Mouse (Mus musculus): Measurements from ENCODE around the gene Rpl35. TPM values are rescaled to one million over a fixed set of nuclear protein-coding genes. Genes with fewer than 3 reads are reported as not detected.
A peak's percentile ranks its signal among the peaks of the same experiment; 100 is the strongest.

The Rpl35 gene
- polyA plus RNA-seq, 1 experiment = 207 TPM

GRCm38 (mm10) chr2:38988929-38989328, 16.5 kb downstream of the Rpl35 start:
- 99% methylated on average over 2 of the region's 2 CpGs for WGBS
- H3K4me3 ChIP-seq (ENCODE audit: control insufficient read depth, insufficient read depth, low read length) = no peak overlapping the region
- H3K27me3 ChIP-seq (ENCODE audit: control insufficient read depth, insufficient read depth, low read length) = no peaks in the 10 kb centered on the region
- H3K4me1 ChIP-seq (replicated peaks; ENCODE audit: control insufficient read depth, insufficient read depth, low read length) = peaks cover 11% of the 10 kb centered on the region
- H3K27ac ChIP-seq (ENCODE audit: control insufficient read depth, insufficient read depth, low read length) = no peak overlapping the region
- no peaks in the 10 kb centered on the region for H3K36me3 ChIP-seq (ENCODE audit: control insufficient read depth, insufficient read depth, low read length)
- no peak for DNase-seq
- TF ChIP-seq CTCF (IDR thresholded peaks at IDR 0.05; ENCODE audit: borderline replicate concordance, control insufficient read depth, extremely low read depth, insufficient read depth, low read length, poor library complexity) = no peak

GRCm38 (mm10) chr2:38987803-38988510, 17.5 kb downstream of the Rpl35 start:
- TF ChIP-seq POLR2A (IDR thresholded peaks at IDR 0.05; ENCODE audit: control insufficient read depth, extremely low read depth, insufficient read depth, low read length, poor library complexity) (no peak), CTCF (IDR thresholded peaks at IDR 0.05; ENCODE audit: borderline replicate concordance, control insufficient read depth, extremely low read depth, insufficient read depth, low read length, poor library complexity) (no peak)

GRCm38 (mm10) chr2:38987371-38987770, 18.1 kb downstream of the Rpl35 start:
- DNase-seq = no peak
- peaks cover 11% of the 10 kb centered on the region for H3K4me1 ChIP-seq (replicated peaks; ENCODE audit: control insufficient read depth, insufficient read depth, low read length)
- WGBS = 74% methylated on average over 1 of the region's 1 CpGs
- H3K27me3 ChIP-seq (ENCODE audit: control insufficient read depth, insufficient read depth, low read length) = no peaks in the 10 kb centered on the region
- TF ChIP-seq POLR2A (IDR thresholded peaks at IDR 0.05; ENCODE audit: control insufficient read depth, extremely low read depth, insufficient read depth, low read length, poor library complexity) = no peak
- TF ChIP-seq CTCF (IDR thresholded peaks at IDR 0.05; ENCODE audit: borderline replicate concordance, control insufficient read depth, extremely low read depth, insufficient read depth, low read length, poor library complexity) = no peak
- no peak overlapping the region for H3K4me3 ChIP-seq (ENCODE audit: control insufficient read depth, insufficient read depth, low read length)
- no peaks in the 10 kb centered on the region for H3K36me3 ChIP-seq (ENCODE audit: control insufficient read depth, insufficient read depth, low read length)
- H3K27ac ChIP-seq (ENCODE audit: control insufficient read depth, insufficient read depth, low read length) = peak overlapping the region; percentile 36; the same call in 1 of the 2 replicates

More at GRCm38 (mm10) chr2:38987803-38988510, 17.5 kb downstream of the Rpl35 start:
- DNase-seq = peak; percentile 61
- Histone ChIP-seq H3K4me3 (ENCODE audit: control insufficient read depth, insufficient read depth, low read length) (no peak overlapping the region), H3K27ac (ENCODE audit: control insufficient read depth, insufficient read depth, low read length) (peak overlapping the region; percentile 36; the same call in 1 of the 2 replicates), H3K36me3 (ENCODE audit: control insufficient read depth, insufficient read depth, low read length) (no peaks in the 10 kb centered on the region), H3K4me1 (replicated peaks; ENCODE audit: control insufficient read depth, insufficient read depth, low read length) (peaks cover 11% of the 10 kb centered on the region), H3K27me3 (ENCODE audit: control insufficient read depth, insufficient read depth, low read length) (no peaks in the 10 kb centered on the region)
- WGBS = 45% methylated on average over 6 of the region's 6 CpGs

GRCm38 (mm10) chr2:38986580-38986979, 18.8 kb downstream of the Rpl35 start:
- Histone ChIP-seq H3K27ac (ENCODE audit: control insufficient read depth, insufficient read depth, low read length) (no peak overlapping the region), H3K36me3 (ENCODE audit: control insufficient read depth, insufficient read depth, low read length) (no peaks in the 10 kb centered on the region), H3K4me1 (replicated peaks; ENCODE audit: control insufficient read depth, insufficient read depth, low read length) (peaks cover 11% of the 10 kb centered on the region), H3K4me3 (ENCODE audit: control insufficient read depth, insufficient read depth, low read length) (no peak overlapping the region), H3K27me3 (ENCODE audit: control insufficient read depth, insufficient read depth, low read length) (no peaks in the 10 kb centered on the region)
- DNase-seq = no peak
- TF ChIP-seq CTCF (IDR thresholded peaks at IDR 0.05; ENCODE audit: borderline replicate concordance, control insufficient read depth, extremely low read depth, insufficient read depth, low read length, poor library complexity) = no peak
- no peak for TF ChIP-seq POLR2A (IDR thresholded peaks at IDR 0.05; ENCODE audit: control insufficient read depth, extremely low read depth, insufficient read depth, low read length, poor library complexity)
- WGBS = 76% methylated on average over 3 of the region's 3 CpGs

GRCm38 (mm10) chr2:38983456-38983855, 22.0 kb downstream of the Rpl35 start:
- H3K27ac ChIP-seq (ENCODE audit: control insufficient read depth, insufficient read depth, low read length) = no peak overlapping the region
- WGBS = 98% methylated on average over 2 of the region's 2 CpGs

GRCm38 (mm10) chr2:38977837-38978236, 27.6 kb downstream of the Rpl35 start:
- 92% methylated on average over 4 of the region's 4 CpGs for WGBS

More at GRCm38 (mm10) chr2:38983456-38983855, 22.0 kb downstream of the Rpl35 start:
- H3K4me3 ChIP-seq (ENCODE audit: control insufficient read depth, insufficient read depth, low read length) = no peak overlapping the region
- DNase-seq = no peak
- peaks cover 11% of the 10 kb centered on the region for H3K4me1 ChIP-seq (replicated peaks; ENCODE audit: control insufficient read depth, insufficient read depth, low read length)
- H3K36me3 ChIP-seq (ENCODE audit: control insufficient read depth, insufficient read depth, low read length) = no peaks in the 10 kb centered on the region
- TF ChIP-seq CTCF (IDR thresholded peaks at IDR 0.05; ENCODE audit: borderline replicate concordance, control insufficient read depth, extremely low read depth, insufficient read depth, low read length, poor library complexity) = no peak
- no peak for TF ChIP-seq POLR2A (IDR thresholded peaks at IDR 0.05; ENCODE audit: control insufficient read depth, extremely low read depth, insufficient read depth, low read length, poor library complexity)
- H3K27me3 ChIP-seq (ENCODE audit: control insufficient read depth, insufficient read depth, low read length) = no peaks in the 10 kb centered on the region

More at GRCm38 (mm10) chr2:38977837-38978236, 27.6 kb downstream of the Rpl35 start:
- no peak overlapping the region for H3K4me3 ChIP-seq (ENCODE audit: control insufficient read depth, insufficient read depth, low read length)
- H3K36me3 ChIP-seq (ENCODE audit: control insufficient read depth, insufficient read depth, low read length) = no peaks in the 10 kb centered on the region
- no peak for TF ChIP-seq CTCF (IDR thresholded peaks at IDR 0.05; ENCODE audit: borderline replicate concordance, control insufficient read depth, extremely low read depth, insufficient read depth, low read length, poor library complexity)
- no peak for TF ChIP-seq POLR2A (IDR thresholded peaks at IDR 0.05; ENCODE audit: control insufficient read depth, extremely low read depth, insufficient read depth, low read length, poor library complexity)
- no peaks in the 10 kb centered on the region for H3K4me1 ChIP-seq (replicated peaks; ENCODE audit: control insufficient read depth, insufficient read depth, low read length)
- H3K27ac ChIP-seq (ENCODE audit: control insufficient read depth, insufficient read depth, low read length) = no peak overlapping the region
- no peaks in the 10 kb centered on the region for H3K27me3 ChIP-seq (ENCODE audit: control insufficient read depth, insufficient read depth, low read length)
- DNase-seq = no peak

All from thymus, adult 2 months (tissue).